Mouse (Mus musculus): ENCODE data around the gene Gm28845.

- TF ChIP-seq POLR2A (IDR thresholded peaks at IDR 0.05; ENCODE audit: low read depth, low read length), result no peak
- no peak for TF ChIP-seq CTCF (IDR thresholded peaks at IDR 0.05; ENCODE audit: borderline replicate concordance, insufficient read depth, low read length)
Measured at GRCm38 (mm10) chr1:65147326-65147725, 28.0 kb upstream of the Gm28845 start.
